Mouse (Mus musculus) erythroblast, embryonic 14.5 days (primary cell): Measurements from ENCODE around the gene Fli1.

ENCODE experiments used
- GATA1 ChIP-seq: IDR thresholded peaks from 2 replicates; pipeline ENCODE4 v1.6.1; 2012; ENCODE audit warnings: low read length, inconsistent platforms, mixed read lengths
- TAL1 ChIP-seq: IDR thresholded peaks from 3 replicates; pipeline ENCODE4 v1.6.1; 2012; ENCODE audit warnings: low read length, inconsistent platforms, mixed read lengths

GRCm38 (mm10) chr9:32384906-32385305 lies 157.8 kb downstream of the Fli1 start:
- TF ChIP-seq GATA1: no peak
- TF ChIP-seq TAL1: no peak
